Mouse (Mus musculus) embryo, embryonic 10 days (tissue): ENCODE data around the gene Olfr589.
A peak's percentile ranks its signal among the peaks of the same experiment; 100 is the strongest.
"Not testable (repeated sequence)": the region's sequence is repeated elsewhere in the genome, so short reads cannot be mapped to it uniquely, and the experiment has no call there.

Source experiments
- DNase-seq: peaks from one replicate; pipeline ENCODE4 v3.0.0-alpha.2; 2015; ENCODE audit warnings: low spot score

The Olfr589 gene

DNA sequence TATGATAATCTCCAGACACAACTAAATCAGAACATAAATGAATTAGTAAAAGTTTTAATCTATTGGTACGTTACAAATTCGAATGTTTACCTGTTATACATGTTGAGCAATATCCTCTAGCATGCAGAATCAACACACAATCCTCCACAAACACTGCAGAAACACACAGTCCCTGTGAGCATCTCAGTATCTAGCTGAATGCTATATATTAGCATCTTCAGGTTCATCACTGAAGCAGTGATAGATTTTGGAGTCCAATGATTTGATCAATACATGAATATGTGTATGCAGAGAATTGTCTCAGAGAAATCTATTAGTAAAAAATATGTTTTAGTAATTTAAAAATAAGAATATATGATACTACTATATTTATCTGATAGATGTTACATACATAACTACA lies at the start of gene Olfr589:
Gene Olfr589 (minus strand): TSS at position 101 of the 400 bp plus-strand sequence.
- DNase-seq: no peak

DNA sequence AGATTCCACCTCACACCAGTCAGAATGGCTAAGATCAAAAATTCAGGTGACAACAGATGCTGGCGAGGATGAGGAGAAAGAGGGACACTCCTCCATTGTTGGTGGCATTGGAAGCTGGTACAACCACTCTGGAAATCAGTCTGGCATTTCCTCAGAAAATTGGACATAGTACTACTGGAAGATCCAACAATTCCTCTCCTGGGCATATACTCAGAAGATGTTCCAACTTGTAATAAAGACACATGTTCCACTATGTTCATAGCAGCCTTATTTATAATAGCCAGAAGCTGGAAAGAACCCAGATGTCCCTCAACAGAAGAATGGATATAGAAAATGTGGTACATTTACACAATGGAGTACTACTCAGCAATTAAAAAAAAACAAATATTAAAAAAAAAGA lies 28.3 kb upstream of the Olfr589 start, which contains the start of gene Olfr592:
Gene Olfr592 (plus strand): TSS at position 301 of the 400 bp plus-strand sequence.
- DNase-seq: not testable (repeated sequence)

DNA sequence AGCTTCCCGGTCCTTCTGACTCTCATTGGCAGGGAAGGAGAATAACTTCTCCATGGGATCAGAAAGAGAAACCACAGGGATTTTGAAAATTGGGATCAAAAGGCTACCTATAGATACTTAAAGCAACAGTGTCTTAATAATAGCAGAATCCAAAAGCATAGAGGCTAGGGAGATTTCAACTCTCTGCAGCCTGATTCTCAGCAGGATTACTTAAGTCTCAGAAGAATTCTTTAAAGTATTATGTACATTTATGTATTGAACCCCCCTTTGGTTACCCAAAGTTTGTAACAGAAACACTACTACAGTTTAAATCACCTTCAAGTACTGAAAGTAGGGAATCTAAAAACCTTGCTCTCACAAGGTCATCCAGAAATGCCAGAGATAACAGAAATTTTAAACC lies 22.1 kb upstream of the Olfr589 start, which contains the start of gene Olfr591:
Gene Olfr591 (minus strand): TSS at position 101 of the 400 bp plus-strand sequence.
- DNase-seq: no peak

DNA sequence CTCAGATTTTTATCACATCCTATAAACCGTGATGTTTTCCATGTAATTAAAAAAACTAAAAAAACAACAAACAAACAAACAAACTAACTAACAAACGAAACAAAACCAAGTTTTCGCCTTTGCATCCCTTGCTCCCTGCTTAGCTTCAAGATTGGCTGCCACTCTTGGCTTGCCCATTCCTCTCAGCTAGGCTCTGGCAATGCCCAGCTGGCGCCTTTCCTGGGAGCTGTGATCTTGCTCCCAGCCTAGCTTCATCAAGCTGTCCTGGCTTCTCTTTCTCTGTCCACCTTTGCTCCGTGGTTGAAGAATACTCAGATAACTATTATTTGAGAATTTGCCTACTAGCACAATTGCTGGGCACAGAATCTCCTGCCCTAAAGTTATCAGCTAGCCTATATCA lies 13.5 kb upstream of the Olfr589 start:
- DNase-seq: no peak

DNA sequence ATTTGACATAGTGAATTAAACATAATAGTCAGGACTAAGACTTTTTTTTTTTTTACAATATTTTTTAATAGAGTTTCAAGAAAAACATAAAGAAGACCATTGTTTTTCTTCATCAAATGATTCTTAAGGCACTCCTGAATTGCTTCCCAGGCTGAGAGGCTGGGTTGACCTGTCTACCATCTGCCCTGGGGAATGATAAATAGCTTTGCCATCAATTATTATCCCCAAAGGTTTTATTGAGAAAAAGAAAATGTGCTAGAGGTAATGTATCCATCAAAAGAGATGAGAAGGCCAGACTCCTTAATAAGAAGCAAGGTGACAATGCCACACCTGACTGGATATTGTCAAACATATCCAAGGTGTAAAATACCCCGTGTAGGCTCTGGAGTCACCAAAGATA lies 15.6 kb downstream of the Olfr589 start, which contains the start of gene Olfr588-ps1:
Gene Olfr588-ps1 (plus strand): TSS at position 301 of the 400 bp plus-strand sequence.
- no peak for DNase-seq

DNA sequence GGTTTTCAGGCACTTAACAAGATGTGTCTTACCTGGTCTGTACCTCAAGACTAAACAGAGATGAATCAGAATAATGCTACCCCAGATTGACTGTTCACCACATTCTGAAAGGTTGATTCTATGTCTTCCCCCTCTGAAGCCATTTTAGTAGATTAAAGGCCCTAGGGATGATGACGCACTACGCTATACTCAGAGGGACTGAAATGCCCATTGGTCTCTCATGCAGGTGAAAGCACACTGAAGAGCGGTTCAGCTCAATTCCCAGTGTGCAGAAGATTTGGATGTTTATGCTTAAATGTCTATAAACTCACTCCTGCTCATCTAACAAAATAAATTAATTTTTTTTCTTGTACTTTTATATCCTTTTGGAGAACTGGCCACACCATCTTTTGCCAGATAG lies 30.6 kb downstream of the Olfr589 start, which contains the start of gene Olfr586:
Gene Olfr586 (minus strand): TSS at position 101 of the 400 bp plus-strand sequence.
- no peak for DNase-seq

DNA sequence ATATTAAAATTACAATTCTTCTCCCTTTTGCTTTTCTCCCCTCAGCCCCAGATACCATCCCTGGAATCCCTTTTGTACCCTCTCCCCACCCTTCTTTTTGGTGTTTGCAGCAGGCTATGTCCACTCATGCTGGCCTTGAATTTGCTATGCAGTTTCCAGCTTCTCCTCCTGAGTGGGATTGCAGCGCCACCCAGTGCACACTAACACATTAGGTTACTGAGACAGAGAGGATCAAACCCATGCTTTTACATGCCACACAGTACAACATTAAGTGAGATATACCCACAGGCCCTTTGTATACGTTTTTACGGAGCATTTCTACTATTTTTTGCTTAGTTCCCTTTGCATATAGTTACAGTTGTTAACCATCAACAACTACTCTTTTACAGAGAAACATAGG lies 36.8 kb downstream of the Olfr589 start:
- peak; percentile 35 for DNase-seq
